Mouse (Mus musculus) right cerebral cortex, adult 2 months (tissue): ENCODE measurements around the gene 3830406C13Rik.
"Not testable (repeated sequence)": the region's sequence is repeated elsewhere in the genome, so short reads cannot be mapped to it uniquely, and the experiment has no call there.

Experiments
- DNase-seq, 2 experiments: peaks; one replicate each; pipeline ENCODE4 v3.0.0; 2021 to 2022; ENCODE audit warnings: low spot score in 2 of 2

The 3830406C13Rik gene

GRCm38 (mm10) chr14:12284141-12284912 lies at the start of gene 3830406C13Rik:
TSS of gene 3830406C13Rik (plus strand) at chr14:12284173.
- peak; percentile 82 to 90 for DNase-seq

- DNase-seq = no peak
Observed at GRCm38 (mm10) chr14:12243726-12244125, 40.2 kb upstream of the 3830406C13Rik start.

GRCm38 (mm10) chr14:12276031-12276430 lies 7.9 kb upstream of the 3830406C13Rik start:
- no peak for DNase-seq

- no peak for DNase-seq
Observed at GRCm38 (mm10) chr14:12283641-12284040, 332 bp upstream of the 3830406C13Rik start, which contains the start of gene Gm49355. TSS of gene Gm49355 (plus strand) at chr14:12283976.

- not testable (repeated sequence) for DNase-seq
Observed at GRCm38 (mm10) chr14:12289747-12290146, 5.8 kb downstream of the 3830406C13Rik start.

GRCm38 (mm10) chr14:12296391-12296790 lies 12.4 kb downstream of the 3830406C13Rik start:
- peak; percentile 85 to 86 for DNase-seq

- DNase-seq = no peak
Observed at GRCm38 (mm10) chr14:12299171-12299570, 15.2 kb downstream of the 3830406C13Rik start.

- no peak for DNase-seq
Observed at GRCm38 (mm10) chr14:12299654-12300053, 15.7 kb downstream of the 3830406C13Rik start.

GRCm38 (mm10) chr14:12300275-12300674 lies 16.3 kb downstream of the 3830406C13Rik start:
- no peak for DNase-seq

- DNase-seq = peak; percentile 36 to 44
Observed at GRCm38 (mm10) chr14:12300677-12301076, 16.7 kb downstream of the 3830406C13Rik start.

GRCm38 (mm10) chr14:12303106-12303505 lies 19.1 kb downstream of the 3830406C13Rik start:
- no peak for DNase-seq

GRCm38 (mm10) chr14:12333622-12334021 lies 49.6 kb downstream of the 3830406C13Rik start:
- no peak for DNase-seq

GRCm38 (mm10) chr14:12334925-12335324 lies 51.0 kb downstream of the 3830406C13Rik start:
- no peak for DNase-seq

GRCm38 (mm10) chr14:12337421-12337997 lies 53.5 kb downstream of the 3830406C13Rik start:
- peak; percentile 12 to 35 for DNase-seq

GRCm38 (mm10) chr14:12337998-12338809 lies 54.2 kb downstream of the 3830406C13Rik start:
- DNase-seq = peak in 1 of 2 experiments; percentile 46

GRCm38 (mm10) chr14:12338811-12339565 lies 55.0 kb downstream of the 3830406C13Rik start:
- DNase-seq = no peak

GRCm38 (mm10) chr14:12340238-12341074 lies 56.5 kb downstream of the 3830406C13Rik start:
- peak; percentile 8 to 49 for DNase-seq

- peak; percentile 31 to 53 for DNase-seq
Observed at GRCm38 (mm10) chr14:12341075-12341788, 57.3 kb downstream of the 3830406C13Rik start.

GRCm38 (mm10) chr14:12341789-12342457 lies 58.0 kb downstream of the 3830406C13Rik start:
- DNase-seq = no peak
